Mouse (Mus musculus): Measurements from ENCODE around the gene Tmem165.
A peak's percentile ranks its signal among the peaks of the same experiment; 100 is the strongest.

Gene Tmem165

GRCm38 (mm10) chr5:76183750-76184261 is at the start of gene Tmem165:
TSS of gene Tmem165 (plus strand) at chr5:76183880.
- DNase-seq (ENCODE audit: low spot score in 2 of 2), result peak; percentile 94 to 96

GRCm38 (mm10) chr5:76135644-76136043 is 48.0 kb upstream of the Tmem165 start:
- DNase-seq (ENCODE audit: low spot score in 2 of 2), result peak in 1 of 2 experiments; percentile 56

GRCm38 (mm10) chr5:76136271-76136670 is 47.4 kb upstream of the Tmem165 start:
- no peak for DNase-seq (ENCODE audit: low spot score in 2 of 2)

GRCm38 (mm10) chr5:76137586-76137985 is 46.1 kb upstream of the Tmem165 start:
- DNase-seq (ENCODE audit: low spot score in 2 of 2), result no peak

- DNase-seq (ENCODE audit: low spot score in 2 of 2), result no peak
These were observed 45.6 kb upstream of the Tmem165 start for GRCm38 (mm10) chr5:76138071-76138470.

GRCm38 (mm10) chr5:76138512-76138911 is 45.2 kb upstream of the Tmem165 start:
- DNase-seq (ENCODE audit: low spot score in 2 of 2), result no peak

DNA sequence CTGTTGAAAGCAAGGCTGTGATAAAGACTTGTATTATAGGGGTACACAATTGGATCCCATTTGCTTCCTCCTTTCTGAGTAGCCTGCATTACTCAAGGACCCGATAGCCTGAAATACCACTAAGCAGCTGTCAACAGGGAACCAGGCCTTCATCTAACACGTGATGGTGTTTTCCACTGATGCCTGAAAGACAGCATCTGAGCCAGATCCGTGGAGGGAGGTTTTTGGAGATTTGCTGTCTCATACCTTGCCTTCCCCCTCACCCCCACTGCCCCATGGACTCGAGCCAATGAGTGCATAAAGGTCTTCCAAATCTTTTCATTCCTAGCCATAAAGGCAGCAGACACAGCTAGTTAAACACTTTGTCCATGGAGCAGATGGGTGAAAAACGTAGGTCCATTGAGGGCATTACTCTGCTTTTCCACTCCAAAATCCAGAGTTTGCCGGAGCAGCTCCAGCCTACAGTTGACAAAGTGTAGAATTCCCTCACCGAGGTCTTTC is 44.5 kb upstream of the Tmem165 start:
- DNase-seq (ENCODE audit: low spot score in 2 of 2), result peak in 1 of 2 experiments; percentile 8

DNA sequence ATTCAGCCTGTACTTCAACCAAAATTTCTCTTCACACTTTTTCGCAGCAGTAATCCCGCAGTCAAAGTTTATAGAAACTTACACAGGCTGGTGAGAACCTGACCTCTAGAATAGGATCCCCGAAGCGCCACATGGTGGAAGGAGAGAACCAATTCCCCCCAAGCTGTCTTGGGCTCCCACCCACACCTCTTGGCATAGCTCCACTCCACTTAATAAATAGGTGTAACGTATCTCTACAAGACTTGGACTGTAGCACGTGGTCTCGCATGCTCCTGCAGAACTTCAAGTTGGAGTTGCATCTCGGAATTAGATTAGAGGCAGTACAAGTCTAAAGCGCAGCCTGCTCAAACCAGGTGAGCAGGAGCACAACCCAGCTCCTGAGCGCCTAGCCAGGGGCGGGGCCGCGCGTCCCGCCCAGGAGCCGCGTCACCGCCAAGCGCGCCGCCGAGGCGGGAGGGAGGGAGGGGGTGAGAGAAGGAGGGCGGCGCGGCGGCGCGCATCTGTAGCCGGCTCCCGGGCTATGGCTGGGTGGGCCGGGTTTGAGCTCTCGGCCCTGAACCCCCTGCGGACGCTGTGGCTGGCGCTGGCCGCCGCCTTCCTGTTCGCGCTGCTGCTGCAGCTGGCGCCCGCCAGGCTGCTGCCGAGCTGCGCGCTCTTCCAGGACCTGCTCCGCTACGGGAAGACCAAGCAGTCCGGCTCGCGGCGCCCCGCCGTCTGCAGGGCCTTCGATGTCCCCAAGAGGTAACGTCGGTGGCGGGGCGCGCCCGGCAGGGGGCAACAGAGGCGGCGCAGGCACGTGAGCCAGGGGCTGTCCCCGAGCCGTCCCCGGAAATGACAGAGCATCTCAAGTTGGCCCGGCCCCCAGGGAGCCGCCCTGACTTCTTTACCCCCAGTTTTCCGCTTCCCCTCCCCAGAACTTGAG is 43.6 kb upstream of the Tmem165 start, which contains the start of gene Srd5a3:
Srd5a3 (plus strand) TSS at position 464 of the 922 bp plus-strand sequence.
- DNase-seq (ENCODE audit: low spot score in 2 of 2), result peak; percentile 91 to 95

- DNase-seq (ENCODE audit: low spot score in 2 of 2), result no peak
These were observed 43.0 kb upstream of the Tmem165 start for GRCm38 (mm10) chr5:76140730-76141066.

DNA sequence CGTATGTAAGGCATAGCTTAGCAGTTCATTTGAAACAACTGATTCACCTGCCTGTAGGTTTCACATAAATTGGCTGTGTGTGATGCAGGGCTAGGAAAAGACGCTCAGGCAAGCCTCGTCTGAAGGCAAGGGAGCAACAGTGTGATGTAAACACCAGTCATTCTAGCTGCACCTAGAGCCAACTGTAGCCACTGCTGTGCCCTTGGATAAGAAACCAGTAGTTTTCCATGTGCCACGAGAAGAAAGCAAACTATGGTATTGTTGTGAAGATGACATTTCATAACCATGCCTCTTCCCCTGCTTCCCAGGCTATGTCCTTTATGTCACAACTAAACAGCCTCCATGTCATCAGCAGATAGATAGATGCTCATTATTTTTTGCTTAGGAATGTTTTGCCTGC is 40.3 kb upstream of the Tmem165 start:
- no peak for DNase-seq (ENCODE audit: low spot score in 2 of 2)

GRCm38 (mm10) chr5:76146401-76146800 is 37.3 kb upstream of the Tmem165 start:
- DNase-seq (ENCODE audit: low spot score in 2 of 2), result no peak

DNA sequence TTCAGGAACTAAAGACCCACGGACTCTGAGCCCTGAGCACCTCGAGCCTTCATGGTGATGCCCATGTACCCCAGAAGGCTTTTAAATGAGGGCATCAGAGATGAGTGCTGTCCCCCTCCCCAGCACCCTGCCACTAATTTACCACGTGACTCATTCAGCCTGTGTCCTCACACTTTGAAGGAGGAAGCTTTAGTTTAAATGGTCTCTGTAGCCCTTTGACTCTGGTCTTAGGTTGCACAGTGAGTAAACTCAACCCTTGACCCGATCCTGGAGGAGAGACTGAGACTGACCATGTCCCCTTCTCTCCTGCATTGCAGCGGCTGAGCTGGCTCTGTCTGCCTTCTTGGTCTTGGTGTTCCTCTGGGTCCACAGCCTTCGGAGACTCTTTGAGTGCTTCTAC is 34.2 kb upstream of the Tmem165 start:
- no peak for DNase-seq (ENCODE audit: low spot score in 2 of 2)

DNA sequence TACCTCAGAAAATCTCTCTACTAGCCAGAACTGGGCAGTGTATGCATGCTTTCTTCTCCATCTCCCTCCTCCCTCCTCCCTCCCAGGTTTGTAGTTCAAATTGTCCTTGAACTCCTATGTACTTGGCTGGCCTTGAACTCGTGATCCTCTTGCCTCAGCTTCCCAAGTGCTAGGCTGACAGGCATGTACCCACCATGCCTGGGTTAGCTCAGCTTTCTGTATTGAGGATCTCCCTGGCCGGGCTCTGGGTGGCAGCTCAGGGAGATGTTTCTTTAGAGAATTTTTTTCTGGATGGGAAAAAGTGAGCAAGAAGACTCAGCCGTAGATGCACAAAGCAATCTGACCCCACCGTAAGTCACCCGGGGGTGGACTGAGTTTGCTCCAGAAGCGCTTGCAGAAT is 30.7 kb upstream of the Tmem165 start:
- DNase-seq (ENCODE audit: low spot score in 2 of 2), result no peak

GRCm38 (mm10) chr5:76153430-76153829 is 30.2 kb upstream of the Tmem165 start:
- DNase-seq (ENCODE audit: low spot score in 2 of 2), result no peak

DNA sequence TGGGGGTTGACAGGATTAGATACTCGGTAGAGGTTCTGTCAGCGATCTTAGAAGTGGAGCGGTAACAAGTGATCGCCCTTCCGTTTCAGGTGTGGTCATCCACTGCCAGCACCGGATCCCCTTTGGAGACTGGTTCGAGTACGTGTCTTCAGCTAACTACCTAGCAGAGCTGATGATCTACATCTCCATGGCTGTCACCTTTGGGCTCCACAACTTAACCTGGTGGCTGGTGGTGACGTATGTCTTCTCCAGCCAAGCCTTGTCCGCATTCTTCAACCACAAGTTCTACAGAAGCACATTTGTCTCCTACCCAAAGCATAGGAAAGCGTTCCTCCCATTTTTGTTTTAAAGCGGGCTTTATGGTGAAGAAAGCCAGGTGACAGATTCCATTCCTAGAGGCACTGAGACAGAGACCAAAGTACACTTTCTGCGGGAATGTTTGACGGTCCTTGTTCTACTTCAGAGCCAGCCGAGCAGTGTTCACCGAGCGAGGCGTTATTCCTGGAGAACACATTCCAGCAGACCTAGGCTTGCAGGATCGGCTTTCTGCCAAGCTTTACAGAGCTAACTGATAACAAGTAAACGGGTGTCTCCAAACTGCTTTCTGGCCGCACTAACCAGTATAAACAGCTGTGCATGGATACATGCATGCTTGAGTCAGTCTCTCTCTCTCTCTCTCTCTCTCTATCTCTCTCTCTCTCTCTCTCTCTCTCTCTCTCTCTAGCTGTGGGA is 29.1 kb upstream of the Tmem165 start:
- DNase-seq (ENCODE audit: low spot score in 2 of 2), result no peak

DNA sequence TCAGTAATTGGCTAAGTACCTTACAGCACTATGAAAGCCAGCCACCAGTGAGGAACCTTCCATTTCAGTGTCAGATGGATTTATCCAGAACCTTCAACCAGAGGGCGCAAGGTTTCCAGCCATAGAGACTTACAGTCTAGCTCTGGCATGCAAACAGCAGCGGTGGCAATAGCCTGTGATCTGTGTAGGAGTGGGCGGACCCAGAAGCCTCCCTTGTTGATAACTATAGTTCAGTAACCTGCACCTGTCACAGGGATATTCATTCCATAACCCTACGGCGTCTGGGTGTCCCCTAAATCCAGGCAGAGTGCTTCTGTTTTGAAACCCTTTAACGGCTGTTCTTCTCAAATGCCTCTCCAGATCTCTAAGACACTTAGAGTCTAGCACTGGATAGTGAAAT is 24.1 kb upstream of the Tmem165 start:
- no peak for DNase-seq (ENCODE audit: low spot score in 2 of 2)

- no peak for DNase-seq (ENCODE audit: low spot score in 2 of 2)
These were observed 23.6 kb upstream of the Tmem165 start for GRCm38 (mm10) chr5:76160086-76160485.

DNA sequence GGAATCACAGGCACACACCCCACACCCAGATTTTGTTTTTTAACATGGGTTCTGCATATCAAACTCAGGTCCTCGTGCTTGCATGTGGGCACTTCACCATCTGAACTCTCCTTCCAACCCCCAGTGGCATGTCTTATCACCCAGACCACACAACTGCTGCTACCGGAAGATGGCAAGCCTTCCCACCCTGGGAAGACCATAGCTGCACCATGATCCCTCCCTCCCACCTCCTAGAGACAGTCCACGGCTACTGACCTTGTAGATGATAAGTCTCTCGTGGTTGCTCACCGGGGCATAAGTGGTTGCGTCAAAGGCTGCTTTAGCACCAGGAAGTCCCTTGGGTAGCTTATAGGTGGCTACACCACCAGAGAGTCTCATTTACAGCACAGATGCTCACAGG is 22.2 kb upstream of the Tmem165 start:
- no peak for DNase-seq (ENCODE audit: low spot score in 2 of 2)

- DNase-seq (ENCODE audit: low spot score in 2 of 2), result no peak
These were observed 20.8 kb upstream of the Tmem165 start for GRCm38 (mm10) chr5:76162926-76163325.

DNA sequence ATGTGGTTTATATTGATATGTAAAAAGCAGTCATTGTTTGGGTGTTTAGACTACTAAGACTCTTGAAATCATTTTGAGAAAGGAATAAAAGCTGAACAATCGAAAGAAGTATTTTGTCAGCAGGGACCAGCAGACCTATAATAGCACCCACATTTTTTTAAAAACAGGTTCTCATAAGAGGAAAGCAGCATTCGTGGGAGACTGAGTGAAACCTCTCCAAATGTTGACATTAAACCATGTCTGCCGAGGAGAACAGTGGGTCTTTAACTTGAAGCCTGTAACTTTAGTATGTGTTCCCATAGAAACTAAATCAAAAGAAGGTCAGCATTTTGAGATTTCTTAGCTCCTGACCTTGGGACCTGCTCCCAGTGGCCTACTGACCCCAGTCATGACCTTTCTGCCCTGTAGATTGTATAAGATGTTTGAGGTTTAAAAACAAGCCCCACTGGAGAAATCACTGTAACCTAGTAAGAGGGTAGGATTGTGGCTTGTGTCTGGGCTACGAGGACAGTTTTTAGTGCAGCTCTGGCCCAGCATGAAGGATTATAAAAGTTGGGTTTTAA is 19.8 kb upstream of the Tmem165 start:
- DNase-seq (ENCODE audit: low spot score in 2 of 2), result no peak

DNA sequence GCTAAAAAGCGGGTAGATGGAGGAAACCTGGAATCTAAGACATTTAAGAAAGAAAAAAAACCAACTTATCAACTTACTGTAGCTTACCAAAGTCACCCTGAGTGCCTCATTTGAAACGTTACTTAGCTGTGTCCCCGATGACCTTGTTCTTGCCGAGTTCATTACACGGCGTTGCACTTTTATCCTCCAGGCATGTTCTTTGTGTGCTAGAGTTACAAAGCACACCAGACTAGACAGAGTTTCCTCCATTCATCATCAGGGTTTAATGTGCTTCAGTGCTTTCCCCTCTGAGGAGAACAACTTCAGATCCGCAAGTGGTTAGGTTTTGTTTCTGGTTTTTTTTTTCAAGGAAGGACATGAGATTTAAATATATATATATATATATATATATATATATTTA is 18.9 kb upstream of the Tmem165 start:
- DNase-seq (ENCODE audit: low spot score in 2 of 2), result no peak

GRCm38 (mm10) chr5:76170522-76170921 is 13.2 kb upstream of the Tmem165 start:
- no peak for DNase-seq (ENCODE audit: low spot score in 2 of 2)
